Mouse (Mus musculus) cerebellum, adult 9-10 months (tissue): ENCODE measurements around the gene Sds.

Experiments
- DNase-seq: peaks from one replicate; pipeline ENCODE4 v3.0.0; 2022

Sds gene

GRCm38 (mm10) chr5:120476296-120476695 is at the start of gene Sds:
TSS of gene Sds (plus strand) at chr5:120476526.
- no peak for DNase-seq

DNA sequence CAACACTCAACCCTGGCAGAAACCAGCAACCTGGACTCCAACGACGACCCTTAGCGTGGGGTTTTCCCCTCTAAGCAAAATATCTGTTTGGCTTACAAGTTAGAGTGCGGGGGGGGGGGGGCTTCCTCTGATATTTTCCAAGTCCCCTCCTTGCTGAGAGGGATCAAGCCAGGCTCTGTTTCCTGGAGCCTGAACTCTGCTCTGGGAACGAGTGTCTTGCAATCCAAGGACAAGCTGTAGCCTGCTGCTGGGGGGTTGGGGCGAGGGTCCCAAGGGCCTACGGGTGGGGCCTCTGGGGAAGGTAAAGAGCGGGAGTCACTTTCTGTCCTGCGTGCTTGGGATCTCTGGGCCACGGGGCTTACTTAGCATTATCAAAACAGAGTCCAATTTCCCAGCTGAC is 49.8 kb upstream of the Sds start:
- no peak for DNase-seq

DNA sequence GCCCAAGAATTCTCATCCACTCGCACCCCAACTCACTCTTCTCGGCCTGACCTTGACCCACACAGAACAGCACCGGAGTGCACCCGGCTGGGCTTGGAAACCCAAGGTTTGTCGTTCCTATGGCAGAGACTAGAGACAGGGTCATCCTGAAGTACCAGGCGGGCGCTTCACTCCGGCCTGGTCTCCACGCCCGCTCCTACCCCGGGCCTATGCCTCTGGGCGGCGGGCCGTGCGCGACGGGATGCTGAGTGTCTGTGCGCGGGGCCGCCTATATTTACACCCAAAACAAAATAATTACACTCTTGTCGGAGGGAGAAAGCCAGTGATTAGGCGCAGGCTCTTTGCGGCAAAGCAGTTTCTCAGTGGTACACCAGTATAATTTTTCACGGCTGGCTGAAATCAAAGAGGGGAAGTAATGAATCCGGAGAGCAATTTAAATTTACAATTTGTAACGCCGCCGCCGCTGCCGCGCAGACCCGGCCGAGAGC is 48.8 kb upstream of the Sds start:
- DNase-seq: no peak

- DNase-seq: no peak
Measured at GRCm38 (mm10) chr5:120428189-120428838, 48.0 kb upstream of the Sds start.

GRCm38 (mm10) chr5:120428990-120429389 is 47.3 kb upstream of the Sds start:
- DNase-seq: no peak

DNA sequence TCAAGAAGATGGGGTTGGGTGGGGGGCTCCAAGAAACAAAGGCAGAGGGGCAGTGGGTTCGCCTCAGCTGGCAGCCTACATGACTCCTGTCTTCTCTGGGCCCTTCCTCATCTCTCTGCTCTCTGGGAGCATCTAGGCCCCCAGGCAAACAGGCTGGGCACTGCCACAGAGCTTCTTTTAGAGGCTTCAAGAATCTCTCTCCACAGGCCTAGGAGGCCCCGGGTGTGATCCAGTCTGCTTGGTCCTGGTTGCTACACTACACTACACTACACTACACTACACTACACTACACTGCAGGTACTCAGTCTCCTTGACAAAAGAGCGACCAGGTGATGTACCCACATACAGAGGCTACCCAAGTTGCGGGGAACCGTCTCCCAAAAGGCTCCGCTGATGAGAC is 46.6 kb upstream of the Sds start:
- no peak for DNase-seq

DNA sequence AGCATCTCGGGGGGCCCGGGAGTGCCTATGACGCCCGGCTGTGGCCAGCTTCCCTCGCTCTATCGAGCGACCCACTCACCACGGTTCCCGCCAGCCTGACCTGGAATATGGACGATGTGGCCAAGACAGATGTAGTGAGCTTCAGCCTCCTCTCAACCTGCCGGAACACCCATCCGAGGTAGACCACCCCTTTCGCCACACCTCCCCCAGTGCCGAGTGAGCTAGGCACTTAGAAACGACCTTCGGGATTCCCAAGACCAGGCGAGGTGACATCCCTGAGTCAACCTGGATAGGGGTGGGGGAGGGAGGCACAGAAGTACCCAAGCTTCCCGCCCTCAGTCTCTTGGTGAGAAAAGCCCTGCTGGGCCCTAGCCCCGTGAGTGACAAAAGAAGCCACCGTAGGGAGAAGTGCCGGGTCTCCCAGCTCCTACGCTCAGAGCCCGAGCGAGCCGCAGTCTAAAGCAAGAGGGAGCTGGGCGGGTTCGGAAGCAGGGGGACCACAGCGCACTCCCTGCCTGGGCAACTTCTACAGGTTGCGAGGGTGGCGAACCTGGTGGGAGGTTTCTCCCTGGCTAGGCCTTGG is 45.2 kb upstream of the Sds start:
- DNase-seq: no peak

GRCm38 (mm10) chr5:120431649-120432485 is 44.5 kb upstream of the Sds start, which contains the start of gene Lhx5:
TSS of gene Lhx5 (plus strand) at chr5:120431699.
- DNase-seq: no peak

GRCm38 (mm10) chr5:120432486-120433015 is 43.8 kb upstream of the Sds start:
- no peak for DNase-seq

- no peak for DNase-seq
Measured at GRCm38 (mm10) chr5:120433135-120433760, 43.1 kb upstream of the Sds start.

DNA sequence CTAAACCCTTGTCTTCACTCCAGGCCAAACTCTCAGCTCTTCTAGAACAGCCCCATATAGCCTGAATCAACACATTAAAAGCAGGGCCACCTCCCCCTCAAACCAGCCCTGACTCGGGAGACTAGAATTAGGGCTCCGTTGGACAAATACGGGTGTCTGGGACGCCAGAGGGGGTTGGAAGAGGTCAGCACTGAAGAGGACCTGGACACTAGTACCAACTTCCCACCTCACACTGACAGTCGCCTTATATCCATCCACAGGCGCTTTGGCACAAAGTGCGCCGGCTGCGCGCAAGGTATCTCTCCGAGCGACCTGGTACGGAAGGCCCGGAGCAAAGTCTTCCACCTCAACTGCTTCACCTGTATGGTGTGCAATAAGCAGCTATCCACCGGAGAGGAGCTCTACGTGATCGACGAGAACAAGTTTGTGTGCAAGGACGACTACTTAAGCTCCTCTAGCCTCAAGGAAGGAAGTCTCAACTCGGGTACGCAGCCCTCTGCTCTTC is 42.0 kb upstream of the Sds start:
- DNase-seq: no peak

DNA sequence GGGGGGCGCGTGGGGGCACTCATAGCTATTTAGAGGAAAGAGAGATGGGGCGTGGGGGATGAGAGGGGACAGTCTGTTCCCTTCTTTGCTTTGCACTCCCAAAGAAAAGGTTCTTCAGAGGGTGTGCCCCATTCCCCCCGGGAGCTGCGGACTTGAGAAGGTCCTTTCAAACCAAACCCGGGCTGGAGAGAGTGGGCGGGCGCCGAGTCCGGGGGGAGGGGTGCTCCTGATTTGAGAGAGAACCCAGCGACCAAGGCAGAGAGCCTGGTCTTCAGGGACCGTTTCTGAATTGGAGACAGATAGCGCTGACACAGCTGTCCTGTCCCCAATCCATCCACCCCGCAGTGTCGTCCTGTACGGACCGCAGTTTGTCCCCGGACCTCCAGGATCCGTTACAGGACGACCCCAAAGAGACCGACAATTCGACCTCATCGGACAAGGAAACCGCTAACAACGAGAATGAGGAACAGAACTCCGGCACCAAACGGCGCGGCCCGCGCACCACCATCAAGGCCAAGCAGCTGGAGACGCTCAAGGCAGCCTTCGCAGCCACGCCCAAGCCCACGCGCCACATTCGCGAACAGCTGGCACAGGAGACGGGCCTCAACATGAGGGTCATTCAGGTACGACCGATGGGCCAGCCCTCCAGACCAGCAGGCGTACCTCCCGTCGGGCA is 41.2 kb upstream of the Sds start:
- no peak for DNase-seq

DNA sequence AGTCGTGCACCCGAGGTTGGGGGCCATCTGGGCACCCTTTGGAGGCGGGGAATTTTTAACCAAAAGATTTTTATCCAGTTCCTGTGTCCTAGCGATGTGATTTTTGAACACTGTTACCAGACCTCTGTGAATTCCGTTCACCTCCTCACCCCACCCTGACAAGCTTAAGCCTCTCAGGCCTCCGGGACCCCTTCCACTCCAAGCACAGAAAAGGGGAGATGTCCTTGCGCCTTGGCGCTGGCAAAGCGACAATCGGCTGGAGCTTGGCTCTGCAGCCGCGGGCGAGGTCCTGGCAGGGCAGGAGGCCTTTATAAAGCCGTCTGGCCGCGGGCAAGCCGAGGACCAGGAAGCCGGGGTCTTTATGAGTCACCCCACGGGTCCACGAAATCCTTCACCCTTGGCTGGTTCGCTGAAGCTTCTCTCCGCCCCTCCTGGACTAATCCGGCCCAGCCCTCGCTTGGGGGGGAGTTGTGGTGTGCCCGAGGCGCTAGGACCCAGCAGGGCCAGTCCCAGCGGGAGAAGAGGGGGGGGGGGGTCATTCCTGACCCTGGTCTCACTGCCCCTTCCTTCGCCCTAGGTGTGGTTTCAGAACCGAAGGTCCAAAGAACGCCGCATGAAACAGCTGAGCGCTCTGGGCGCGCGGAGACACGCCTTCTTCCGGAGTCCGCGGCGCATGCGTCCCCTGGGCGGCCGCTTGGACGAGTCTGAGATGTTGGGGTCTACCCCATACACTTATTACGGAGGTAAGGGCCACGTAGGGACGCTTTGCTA is 40.4 kb upstream of the Sds start:
- DNase-seq: no peak

- no peak for DNase-seq
Measured at GRCm38 (mm10) chr5:120436885-120437495, 39.3 kb upstream of the Sds start.

- no peak for DNase-seq
Measured at GRCm38 (mm10) chr5:120437539-120437938, 38.8 kb upstream of the Sds start.

DNA sequence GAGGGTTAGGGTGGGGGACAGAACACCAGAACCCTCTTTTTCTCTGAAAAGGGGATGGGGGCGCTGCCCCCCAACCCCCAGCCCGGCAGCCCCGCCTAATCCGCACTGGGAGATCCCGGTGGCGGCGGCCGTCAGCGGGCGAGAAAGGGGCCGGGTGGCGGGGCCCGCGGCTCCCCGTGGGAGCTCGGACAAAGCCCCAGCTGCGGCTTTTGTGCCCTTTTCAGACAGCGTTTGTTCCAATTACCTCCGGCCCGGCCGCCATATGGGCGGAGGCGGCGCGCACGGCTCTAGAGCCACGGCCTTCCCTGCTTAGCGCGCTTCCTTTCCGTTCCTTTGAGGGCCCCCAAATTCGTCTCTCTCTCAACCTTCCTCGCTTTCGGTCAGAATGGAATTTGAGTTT is 38.3 kb upstream of the Sds start:
- no peak for DNase-seq

- DNase-seq: no peak
Measured at GRCm38 (mm10) chr5:120438469-120438868, 37.9 kb upstream of the Sds start.

GRCm38 (mm10) chr5:120438991-120439710 is 37.2 kb upstream of the Sds start:
- no peak for DNase-seq

GRCm38 (mm10) chr5:120439887-120440670 is 36.2 kb upstream of the Sds start:
- no peak for DNase-seq
